Mouse (Mus musculus) kidney, adult 11 months (tissue): ENCODE measurements around the gene Trrap.
A peak's percentile ranks its signal among the peaks of the same experiment; 100 is the strongest.

Source experiments
- DNase-seq: peaks from one replicate; pipeline ENCODE4 v3.0.0; 2022

Trrap gene

DNA sequence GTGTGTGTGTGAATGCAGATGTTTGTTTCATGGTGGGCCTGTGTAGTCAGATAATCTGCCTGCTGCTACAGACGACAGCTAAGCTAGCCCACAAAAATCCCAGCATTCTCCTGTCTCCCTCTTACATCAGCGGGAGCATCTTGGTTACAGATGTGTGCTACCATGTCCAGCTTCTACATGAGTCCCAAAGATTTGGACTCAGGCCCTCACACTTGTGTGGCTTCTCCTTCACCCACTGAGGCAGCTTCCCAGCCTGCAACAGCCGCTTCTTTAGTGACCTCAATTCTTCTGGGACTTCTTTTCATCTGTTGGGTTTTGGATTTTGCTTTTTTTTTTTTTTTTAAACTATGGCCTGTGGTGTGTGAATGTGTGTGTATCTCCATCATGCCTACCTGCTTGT, 105.3 kb downstream of the Trrap start:
- DNase-seq, result no peak

DNA sequence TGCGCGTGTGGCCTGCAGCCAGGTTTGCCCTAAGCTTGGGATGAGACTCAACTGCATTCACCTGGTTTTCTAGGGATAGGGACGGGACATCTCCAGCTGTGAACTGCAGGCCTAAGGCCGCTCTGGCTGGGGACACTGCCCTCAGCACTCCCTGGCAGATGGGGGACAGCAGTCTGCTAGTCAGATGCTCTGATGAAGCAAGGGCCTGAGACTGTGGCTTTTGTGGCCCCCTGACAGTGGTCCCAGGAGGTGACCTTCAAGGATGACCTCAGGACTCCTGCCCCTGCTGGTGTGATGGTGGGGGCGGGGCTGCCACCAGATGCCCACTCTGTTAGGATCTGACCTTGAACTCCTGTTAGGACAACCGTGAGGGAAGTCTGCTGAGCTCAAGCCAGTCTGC, 107.7 kb downstream of the Trrap start:
- no peak for DNase-seq

DNA sequence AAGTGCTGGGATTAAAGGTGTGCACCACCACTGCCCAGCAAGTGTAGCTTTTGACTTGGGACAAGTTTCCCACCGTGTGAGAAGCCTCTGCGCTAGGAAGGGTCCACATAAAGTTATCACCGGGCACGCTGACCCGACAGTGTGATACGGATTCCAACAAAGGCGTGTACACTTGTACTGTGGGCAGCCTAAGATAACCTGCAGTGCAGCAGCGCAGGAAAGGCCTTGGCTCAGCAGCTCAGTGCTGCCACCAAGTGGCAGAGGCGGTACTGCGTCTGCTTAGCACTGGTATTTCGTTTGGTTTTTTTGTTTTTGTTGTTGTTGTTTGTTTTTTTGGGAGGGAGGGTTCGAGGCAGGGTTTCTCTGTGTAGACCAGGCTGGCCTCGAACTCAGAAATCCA, 108.4 kb downstream of the Trrap start:
- peak; percentile 32 for DNase-seq

DNA sequence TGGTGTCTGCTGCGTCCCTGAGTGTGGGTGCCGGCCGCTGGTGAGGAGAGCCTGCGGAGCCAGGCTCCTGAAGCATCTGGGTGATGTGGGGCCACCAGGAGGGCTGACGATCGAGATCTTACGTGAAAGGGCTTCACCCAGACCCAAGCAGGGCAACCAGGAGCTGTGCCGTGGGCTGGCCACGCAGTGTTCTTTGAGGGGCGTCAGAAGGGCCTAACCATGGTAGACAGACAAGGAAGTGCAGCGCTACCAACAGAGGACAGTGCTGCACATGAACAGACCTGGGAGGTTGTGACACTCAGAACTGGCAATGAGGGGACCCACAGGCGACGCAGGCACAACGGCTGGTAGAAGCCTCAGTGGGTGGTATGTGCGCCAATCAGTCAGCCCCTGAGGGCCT, 109.5 kb downstream of the Trrap start:
- no peak for DNase-seq

DNA sequence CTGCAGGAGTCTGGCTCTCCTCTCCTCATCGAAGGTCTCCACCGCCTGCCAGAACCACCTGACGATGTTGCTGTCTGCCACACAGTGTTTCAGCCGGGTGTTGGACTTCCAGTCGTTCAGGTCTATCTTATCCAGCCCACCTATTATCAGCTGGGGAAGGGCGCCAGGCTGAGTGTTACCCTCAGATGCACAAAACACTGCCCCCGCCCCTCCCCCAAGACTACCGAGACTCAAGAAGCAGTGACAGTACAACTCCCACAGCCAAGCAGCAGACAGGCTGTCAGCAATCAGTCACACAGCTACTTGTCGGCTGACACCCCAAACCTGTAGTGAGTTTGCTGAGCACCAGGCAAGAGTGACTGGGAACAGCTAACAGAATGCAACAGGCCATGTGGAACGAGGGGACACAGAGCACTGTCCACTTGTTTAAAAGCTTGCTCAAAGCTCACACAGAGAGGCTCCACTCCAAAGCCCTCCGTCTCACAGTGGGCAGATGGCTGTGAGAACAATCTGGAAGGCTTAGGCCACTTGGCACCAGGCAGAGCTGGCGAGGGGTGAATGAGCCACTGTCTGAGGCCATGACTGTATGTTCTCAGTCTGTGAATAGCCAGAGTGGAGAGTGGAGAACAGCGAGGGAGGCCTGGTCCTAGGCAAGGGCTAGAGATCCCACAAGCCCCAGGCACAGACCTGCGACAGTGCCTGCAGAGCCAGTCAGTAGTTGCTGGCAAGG, 114.3 kb downstream of the Trrap start:
- no peak for DNase-seq

DNA sequence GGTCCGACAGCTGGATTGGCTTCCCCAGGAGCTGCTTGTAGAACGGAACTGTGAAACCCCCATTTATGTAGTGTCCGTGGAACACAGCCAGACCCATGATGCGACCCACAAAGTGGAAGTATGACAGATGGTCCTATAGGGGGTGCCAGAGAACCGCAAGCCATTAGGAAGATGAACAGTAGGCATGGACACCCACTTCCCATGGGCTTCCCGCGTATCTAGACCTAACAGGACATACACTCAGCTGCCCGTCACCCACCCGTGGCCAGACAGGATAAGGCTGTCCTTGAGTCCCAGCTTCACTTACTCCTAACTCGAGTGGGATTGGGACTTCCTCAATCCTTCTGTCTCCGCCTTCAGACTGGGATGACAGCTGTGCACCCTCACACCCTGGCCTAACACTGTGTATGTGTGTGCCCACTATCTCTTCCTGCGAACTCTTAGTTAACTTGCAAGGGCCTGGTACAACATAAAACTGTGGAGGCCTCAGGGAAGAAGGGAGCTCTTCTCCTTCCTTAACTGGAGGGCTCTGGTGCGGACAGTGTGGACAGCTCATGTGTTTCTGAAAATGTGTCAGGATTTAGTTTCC, 117.2 kb downstream of the Trrap start:
- DNase-seq, result peak; percentile 11

DNA sequence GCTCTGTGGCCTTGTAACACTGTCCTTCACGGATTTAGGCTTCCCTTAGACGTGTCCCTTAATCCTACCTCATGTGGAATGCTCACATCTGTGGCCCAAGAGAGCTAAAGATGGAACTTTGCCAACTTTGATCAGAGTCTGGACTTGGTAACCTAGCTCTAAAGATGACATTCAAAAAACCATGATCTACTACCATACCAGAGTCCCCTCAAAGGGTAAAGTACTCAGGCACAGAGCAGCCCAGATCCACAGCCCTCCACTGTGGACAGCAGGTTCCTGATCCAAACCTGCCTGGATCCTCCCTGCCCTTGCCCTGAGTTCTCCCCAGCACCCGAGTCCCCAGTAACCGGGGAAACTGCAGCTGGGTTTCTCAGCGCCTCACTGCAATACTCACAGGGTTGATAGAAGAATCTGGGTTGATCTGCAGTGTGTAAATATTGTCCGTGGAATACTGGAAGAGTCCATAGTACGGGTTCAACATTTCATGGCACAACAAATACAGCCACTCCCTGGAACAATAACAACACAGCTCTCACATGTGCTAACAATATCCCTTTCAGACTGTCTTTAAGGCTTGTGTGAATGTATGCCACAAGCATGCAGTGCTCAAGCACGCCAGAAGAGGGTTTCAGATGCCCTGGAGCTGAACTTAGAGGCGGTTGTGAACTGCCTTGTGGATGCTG, 118.6 kb downstream of the Trrap start:
- no peak for DNase-seq

DNA sequence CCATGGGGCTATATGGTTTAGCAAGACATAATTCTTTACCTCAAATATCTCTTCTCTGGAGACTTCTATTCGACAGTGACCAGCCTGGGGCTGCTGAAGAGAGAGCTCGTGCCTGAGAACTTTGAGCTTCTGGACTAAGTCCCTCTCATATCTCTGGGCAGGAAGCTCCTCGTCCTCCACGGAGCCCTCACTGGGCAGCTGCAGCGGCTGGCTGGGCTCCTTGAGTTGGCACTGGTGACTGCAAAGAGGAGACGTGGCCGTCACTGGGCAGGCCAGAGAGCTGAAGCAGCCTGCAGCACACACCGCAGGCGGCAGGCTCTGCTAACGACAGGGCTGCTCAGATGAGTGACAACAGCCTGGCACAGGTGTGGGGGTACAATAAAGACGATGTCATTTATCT, 123.7 kb downstream of the Trrap start:
- no peak for DNase-seq

DNA sequence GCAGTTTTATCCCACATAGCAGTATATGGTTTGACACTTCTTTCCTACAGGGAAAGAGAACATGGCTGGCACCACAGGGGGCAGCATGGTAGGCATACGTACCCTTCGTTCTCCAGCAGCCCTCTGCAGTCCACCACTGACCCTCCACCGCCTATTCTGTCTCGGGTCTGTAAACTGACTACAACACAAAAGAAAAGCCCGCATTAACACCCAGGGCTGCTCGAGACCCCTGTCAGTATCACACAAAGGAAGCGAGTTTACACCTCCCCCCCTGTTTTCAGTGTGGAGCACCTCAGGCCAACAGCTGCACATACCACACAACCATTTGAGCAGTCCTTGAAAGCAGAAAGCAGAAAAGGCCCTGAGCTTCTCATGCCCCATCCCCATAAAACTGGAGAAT, 130.3 kb downstream of the Trrap start:
- DNase-seq, result no peak

DNA sequence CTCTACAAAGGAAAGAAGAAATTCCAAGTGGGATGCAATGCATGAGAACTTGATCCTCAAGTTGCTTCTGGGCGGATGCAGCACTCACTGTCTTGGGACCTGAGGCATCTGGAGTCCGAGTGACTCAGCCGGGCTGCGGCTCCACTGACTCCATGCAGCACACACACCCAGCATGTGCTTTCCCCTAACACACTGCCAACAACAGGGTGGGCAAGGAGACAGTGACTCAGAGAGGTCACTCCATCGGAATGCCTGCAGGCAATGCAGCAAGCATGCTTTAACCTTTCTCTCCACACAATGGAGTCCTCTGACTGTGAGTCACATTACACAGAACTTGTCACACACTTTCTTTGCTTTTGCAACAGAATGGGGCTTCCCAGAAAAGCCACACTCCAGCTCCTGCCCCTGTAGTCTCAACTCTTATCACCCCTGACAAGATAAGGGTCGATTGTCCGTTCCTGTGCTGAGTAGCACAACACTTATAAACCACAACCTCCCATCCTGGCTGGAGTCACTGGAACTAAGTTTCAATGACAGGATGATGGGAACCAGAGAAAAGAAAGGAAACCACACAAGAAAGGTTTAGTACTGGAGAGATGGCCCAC, 131.0 kb downstream of the Trrap start:
- DNase-seq, result no peak

DNA sequence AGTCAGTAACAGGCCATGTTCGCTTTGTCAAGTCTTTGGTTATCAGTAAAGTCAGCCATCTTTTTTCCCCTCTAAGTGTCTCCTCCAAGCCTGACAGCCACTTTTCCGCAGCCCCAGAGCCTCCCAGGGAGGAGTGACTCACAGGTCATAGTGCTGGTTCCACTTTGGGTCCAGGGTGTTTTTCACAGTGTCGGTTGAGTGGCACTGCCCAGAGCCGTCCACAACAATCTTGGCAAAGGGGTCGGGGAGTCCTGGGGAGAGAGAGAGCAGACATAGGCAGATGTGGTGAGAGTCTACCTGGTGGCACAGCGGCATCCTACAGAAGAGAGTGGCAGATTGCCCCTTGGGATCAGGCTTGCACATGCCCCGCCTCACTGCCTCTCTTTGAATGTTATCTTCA, 133.5 kb downstream of the Trrap start:
- no peak for DNase-seq

DNA sequence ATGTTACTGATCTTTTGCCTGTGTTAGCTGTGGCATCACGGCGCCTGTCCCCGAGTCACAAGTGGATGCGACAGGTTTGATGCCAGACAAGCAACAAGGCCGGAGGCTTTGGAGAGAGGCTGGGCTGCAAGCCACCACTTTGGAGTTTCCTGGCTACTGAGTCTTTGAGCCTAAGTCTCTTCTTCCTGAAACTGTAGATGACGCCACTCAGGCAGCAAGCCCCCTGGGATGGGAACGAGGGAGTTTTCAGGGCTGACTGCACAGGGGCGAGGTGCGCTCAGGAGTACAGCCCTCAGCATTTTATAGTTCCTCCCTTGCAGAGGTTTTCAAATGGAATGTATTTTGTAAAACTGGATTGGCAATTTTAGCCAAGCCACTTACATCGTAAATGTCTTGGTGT, 134.3 kb downstream of the Trrap start:
- no peak for DNase-seq

DNA sequence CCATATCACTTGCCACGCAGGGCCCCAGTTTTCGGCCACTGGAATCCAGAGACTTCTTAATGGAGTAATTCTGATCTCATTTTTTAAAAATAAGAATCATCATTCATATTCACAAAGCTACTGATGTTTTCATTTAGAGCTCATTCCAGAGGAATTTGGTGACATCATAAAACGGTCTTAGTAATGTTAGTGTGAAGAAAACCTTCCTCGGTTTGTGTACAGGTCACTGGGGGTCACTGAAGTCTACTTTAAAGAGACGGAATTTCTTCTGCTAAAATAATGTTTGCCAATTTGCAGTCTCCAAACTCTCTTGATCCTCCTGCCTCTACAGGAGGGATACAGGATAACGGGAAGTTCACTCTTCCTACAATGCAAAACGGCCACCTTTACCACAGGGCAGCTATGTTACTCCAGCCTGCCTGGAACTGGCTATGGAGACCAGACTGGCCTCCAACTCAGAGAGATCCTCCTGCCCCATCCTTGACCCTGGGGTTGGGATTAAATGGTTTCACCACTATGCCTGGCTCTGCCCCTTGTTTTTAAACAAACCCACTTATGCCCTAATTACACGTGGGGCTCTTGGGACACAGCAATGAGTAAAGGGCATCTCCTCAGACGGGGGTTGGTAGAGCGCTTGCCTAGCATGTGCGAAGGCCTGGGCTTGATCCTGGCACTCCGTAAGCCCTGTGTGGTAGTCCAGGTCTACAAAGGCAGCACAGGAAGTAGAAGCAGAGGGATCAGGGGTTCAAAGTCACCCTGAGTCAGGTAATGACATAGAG, 137.0 kb downstream of the Trrap start:
- DNase-seq, result no peak

DNA sequence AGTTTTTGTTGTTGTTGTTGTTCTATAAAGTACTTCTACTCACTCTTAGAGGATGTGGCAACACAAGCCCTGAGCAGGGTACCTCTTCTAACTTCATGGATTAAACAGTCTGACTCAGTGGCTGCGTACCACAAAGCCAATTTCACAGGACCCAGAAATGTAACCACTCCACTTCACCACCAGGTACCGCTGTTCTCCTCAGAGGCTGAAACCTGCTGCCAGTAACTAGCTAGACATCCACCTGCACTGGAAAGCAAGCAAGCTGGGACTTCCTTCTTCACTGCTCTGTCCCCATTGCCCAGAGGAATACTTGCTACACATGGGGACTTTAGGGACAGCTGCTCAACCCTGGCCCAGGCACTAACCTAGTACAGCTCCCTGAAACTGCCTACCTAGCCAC, 140.1 kb downstream of the Trrap start:
- DNase-seq, result no peak
